Mouse (Mus musculus): Measurements from ENCODE around the gene Ms4a6d. TPM values are rescaled to one million over a fixed set of nuclear protein-coding genes. Genes with fewer than 3 reads are reported as not detected.
"Not testable (repeated sequence)": the region's sequence is repeated elsewhere in the genome, so short reads cannot be mapped to it uniquely, and the experiment has no call there.

Ms4a6d gene
- total and polyA plus RNA-seq, 2 experiments from 2014 or later: 2.3 to 3.0 TPM

DNA sequence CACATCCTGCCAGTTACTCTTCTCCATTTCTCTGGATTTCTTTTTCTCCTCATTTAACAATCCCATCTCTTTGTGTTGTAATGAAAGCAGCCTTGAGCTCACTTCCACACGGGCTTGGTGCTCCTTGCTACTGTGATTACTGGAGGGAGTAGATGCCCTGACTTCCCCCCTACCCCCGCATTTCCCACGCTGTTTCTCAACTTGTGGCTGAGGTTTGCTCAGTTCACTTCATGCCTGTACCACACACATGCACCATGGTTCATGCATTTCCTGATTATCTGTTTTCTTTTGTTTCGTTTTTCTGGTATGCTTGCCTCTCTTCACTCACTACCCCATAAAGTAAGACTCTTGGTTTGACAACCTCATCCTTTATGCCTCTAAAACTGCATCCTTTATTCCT, 15.4 kb downstream of the Ms4a6d start:
- no peaks in the 10 kb centered on the region for H3K9me3 ChIP-seq (ENCODE audit: low read length)
- ATAC-seq (no peak), DNase-seq (ENCODE audit: low spot score) (no peak)
- 71% methylated on average over 4 of the region's 4 CpGs for WGBS
- no peak for TF ChIP-seq CTCF (IDR thresholded peaks at IDR 0.05; ENCODE audit: low read depth)
- no peak overlapping the region for H3K27ac ChIP-seq
- H3K9ac ChIP-seq (replicated peaks; ENCODE audit: low read length): no peak overlapping the region
- no peaks in the 10 kb centered on the region for H3K27me3 ChIP-seq (ENCODE audit: insufficient read depth, low read length)
- H3K4me2 ChIP-seq (ENCODE audit: low read depth, low read length): no peak overlapping the region
- no peak overlapping the region for H3K4me3 ChIP-seq (ENCODE audit: low read length)
- no peaks in the 10 kb centered on the region for H3K4me1 ChIP-seq (ENCODE audit: insufficient read depth, low read length)
- no peaks in the 10 kb centered on the region for H3K36me3 ChIP-seq (ENCODE audit: insufficient read depth, low read length)

DNA sequence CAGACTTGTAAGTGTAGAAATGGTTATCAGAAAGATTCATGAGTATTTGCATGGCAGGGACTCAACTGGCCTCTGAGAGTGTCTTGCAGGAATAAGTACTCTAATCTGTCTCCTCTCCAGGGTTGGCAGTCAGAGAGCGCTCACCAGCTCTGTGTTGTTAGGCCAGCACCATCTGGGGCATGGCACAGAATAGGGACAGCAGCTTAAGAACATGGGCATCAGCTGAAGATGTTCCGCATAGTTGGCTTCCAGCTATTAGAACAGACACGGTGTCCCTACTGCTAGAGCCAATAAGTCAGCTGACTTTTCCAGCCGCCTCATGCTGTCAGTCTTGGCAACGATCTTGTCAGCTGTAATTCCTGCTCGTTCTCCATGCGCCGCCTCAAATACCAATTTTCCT, 29.7 kb downstream of the Ms4a6d start:
- ATAC-seq: peak; percentile 94
- WGBS: 61% methylated on average over 8 of the region's 8 CpGs
- H3K9me3 ChIP-seq (ENCODE audit: low read length): no peaks in the 10 kb centered on the region
- no peaks in the 10 kb centered on the region for H3K27me3 ChIP-seq (ENCODE audit: insufficient read depth, low read length)
- DNase-seq (ENCODE audit: low spot score): peak; percentile 73
- H3K9ac ChIP-seq (replicated peaks; ENCODE audit: low read length): no peak overlapping the region
- H3K27ac ChIP-seq: no peak overlapping the region
- no peaks in the 10 kb centered on the region for H3K4me1 ChIP-seq (ENCODE audit: insufficient read depth, low read length)
- H3K36me3 ChIP-seq (ENCODE audit: insufficient read depth, low read length): no peaks in the 10 kb centered on the region
- no peak overlapping the region for H3K4me2 ChIP-seq (ENCODE audit: low read depth, low read length)
- no peak overlapping the region for H3K4me3 ChIP-seq (ENCODE audit: low read length)
- no peak for TF ChIP-seq CTCF (IDR thresholded peaks at IDR 0.05; ENCODE audit: low read depth)

DNA sequence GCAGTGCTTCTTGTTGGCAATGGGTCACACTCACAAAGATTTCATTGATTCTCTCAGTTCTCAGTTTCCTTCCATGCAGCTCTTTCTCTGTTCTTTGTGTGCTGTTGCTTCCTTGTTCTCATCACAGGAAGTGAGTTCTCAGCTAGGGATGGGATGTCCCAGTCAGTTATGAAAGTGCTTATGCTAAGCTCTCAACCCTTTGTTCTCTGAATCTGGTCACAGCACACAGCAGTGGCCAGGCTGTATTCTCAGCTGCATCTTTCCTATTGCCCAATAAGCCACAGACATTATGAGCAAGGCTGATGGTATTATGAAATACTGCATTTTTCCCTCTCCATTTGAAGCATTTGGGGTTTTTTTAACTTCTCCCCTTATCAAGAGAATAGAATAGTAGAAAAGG, 45.1 kb downstream of the Ms4a6d start:
- not testable (repeated sequence) for H3K4me2 ChIP-seq (ENCODE audit: low read depth, low read length); ATAC-seq; H3K9ac ChIP-seq (replicated peaks; ENCODE audit: low read length); H3K4me3 ChIP-seq (ENCODE audit: low read length); H3K9me3 ChIP-seq (ENCODE audit: low read length); H3K4me1 ChIP-seq (ENCODE audit: insufficient read depth, low read length); H3K27ac ChIP-seq; H3K27me3 ChIP-seq (ENCODE audit: insufficient read depth, low read length); H3K36me3 ChIP-seq (ENCODE audit: insufficient read depth, low read length); DNase-seq (ENCODE audit: low spot score)

DNA sequence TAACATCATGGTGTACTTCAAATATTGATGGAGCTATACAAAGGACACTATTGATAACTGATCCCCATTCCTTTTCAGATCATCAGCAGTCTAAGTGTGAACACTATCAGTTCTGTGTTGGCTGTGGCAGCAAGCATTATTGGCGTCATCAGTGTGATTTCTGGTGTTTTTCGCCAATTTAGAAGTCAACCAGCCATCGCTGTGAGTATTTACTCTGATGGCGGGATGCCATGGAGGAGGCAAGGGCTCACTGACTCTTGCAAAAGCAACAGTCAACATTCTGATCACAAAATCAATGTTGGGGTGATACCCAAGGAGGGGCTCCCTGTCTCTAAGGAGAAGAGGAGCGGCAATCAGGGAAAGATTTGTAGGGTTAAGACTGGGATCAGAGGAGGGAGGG, 49.9 kb downstream of the Ms4a6d start:
- 90% methylated on average over 5 of the region's 5 CpGs for WGBS
- Histone ChIP-seq H3K4me2 (ENCODE audit: low read depth, low read length) (no peak overlapping the region), H3K27me3 (ENCODE audit: insufficient read depth, low read length) (no peaks in the 10 kb centered on the region), H3K4me3 (ENCODE audit: low read length) (no peak overlapping the region), H3K4me1 (ENCODE audit: insufficient read depth, low read length) (no peaks in the 10 kb centered on the region), H3K9ac (replicated peaks; ENCODE audit: low read length) (no peak overlapping the region), H3K27ac (no peak overlapping the region), H3K9me3 (ENCODE audit: low read length) (no peaks in the 10 kb centered on the region), H3K36me3 (ENCODE audit: insufficient read depth, low read length) (no peaks in the 10 kb centered on the region)
- DNase-seq (ENCODE audit: low spot score): no peak
- no peak for ATAC-seq
- no peak for TF ChIP-seq CTCF (IDR thresholded peaks at IDR 0.05; ENCODE audit: low read depth)

DNA sequence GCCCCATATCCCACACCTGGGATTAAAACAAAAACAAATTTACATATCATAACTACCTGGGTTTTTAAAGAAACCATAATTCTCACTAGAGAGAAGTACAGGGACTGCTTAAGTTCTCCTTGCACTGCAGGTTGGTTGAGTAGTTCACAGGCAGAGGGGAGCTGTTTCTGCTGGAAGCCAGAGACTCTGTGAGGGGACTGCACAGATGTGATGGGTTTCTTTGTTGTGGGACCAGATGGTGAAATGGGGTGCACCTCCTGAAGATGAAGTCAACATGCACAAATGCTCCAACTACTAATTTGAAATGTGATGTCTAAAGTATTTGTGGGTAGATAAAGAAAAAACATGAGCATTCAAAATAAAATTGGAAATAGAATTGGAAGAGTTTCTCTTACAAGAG, 56.7 kb downstream of the Ms4a6d start:
- H3K9ac ChIP-seq (replicated peaks; ENCODE audit: low read length): no peak overlapping the region
- no peak overlapping the region for H3K27ac ChIP-seq
- no peak for TF ChIP-seq CTCF (IDR thresholded peaks at IDR 0.05; ENCODE audit: low read depth)
- no peaks in the 10 kb centered on the region for H3K36me3 ChIP-seq (ENCODE audit: insufficient read depth, low read length)
- no peak overlapping the region for H3K4me2 ChIP-seq (ENCODE audit: low read depth, low read length)
- no peak for DNase-seq (ENCODE audit: low spot score)
- H3K27me3 ChIP-seq (ENCODE audit: insufficient read depth, low read length): no peaks in the 10 kb centered on the region
- H3K4me1 ChIP-seq (ENCODE audit: insufficient read depth, low read length): no peaks in the 10 kb centered on the region
- no peaks in the 10 kb centered on the region for H3K9me3 ChIP-seq (ENCODE audit: low read length)
- H3K4me3 ChIP-seq (ENCODE audit: low read length): no peak overlapping the region
- no peak for ATAC-seq

DNA sequence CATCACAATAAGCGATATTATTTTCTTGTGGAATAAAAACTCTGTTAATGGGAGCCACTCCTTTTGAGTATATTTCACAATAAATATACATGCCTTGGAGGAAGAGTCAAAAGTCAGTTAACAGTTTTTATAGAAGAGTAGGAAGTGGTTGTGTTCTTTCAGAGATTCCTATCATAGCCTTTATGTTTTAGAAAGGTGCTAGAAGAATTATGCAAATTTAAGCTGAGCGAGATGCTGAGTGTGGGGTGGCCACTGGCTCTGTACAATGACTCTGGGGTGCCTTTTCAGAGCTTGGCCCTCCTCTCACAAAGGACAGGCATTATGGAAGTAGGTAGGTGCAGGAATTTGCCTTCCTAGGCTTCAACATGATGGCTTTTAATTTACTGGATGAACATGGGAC, 60.3 kb downstream of the Ms4a6d start:
- H3K9ac ChIP-seq (replicated peaks; ENCODE audit: low read length); H3K4me2 ChIP-seq (ENCODE audit: low read depth, low read length); H3K36me3 ChIP-seq (ENCODE audit: insufficient read depth, low read length); H3K9me3 ChIP-seq (ENCODE audit: low read length); H3K27ac ChIP-seq; ATAC-seq; H3K4me1 ChIP-seq (ENCODE audit: insufficient read depth, low read length); DNase-seq (ENCODE audit: low spot score); H3K4me3 ChIP-seq (ENCODE audit: low read length); H3K27me3 ChIP-seq (ENCODE audit: insufficient read depth, low read length): not testable (repeated sequence)
- WGBS: 87% methylated on average over 2 of the region's 2 CpGs

DNA sequence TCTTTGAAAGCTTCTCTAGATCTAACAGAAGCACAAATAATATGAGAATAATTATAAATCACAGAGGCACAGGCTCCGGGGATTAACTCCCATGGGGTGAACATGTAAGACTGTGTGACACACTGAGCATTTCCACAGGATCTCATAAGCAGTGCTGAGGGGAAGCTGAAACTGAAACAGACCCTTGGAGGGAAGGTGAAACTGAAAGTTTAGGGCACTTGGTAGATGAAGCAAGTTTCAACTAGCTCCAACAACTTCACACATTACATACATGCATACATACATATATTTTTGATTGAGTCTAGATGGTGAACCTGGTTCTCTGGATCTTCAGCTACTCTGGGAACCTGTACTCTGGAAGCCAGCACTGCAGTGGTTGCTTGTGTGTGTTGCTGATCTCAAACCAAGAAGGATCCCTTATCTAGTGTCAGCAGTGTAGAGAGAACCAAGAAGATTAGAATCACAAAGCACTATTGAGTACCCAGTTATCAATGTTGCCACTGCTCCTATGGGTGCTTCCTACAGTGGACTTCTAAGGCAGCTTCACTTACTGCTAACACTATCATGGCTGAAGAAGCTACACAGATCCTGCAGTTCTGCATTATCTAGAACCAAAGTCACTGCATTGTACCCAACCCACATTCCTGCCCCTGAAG, 64.4 kb downstream of the Ms4a6d start:
- H3K9ac ChIP-seq (replicated peaks; ENCODE audit: low read length); H3K4me2 ChIP-seq (ENCODE audit: low read depth, low read length); H3K4me1 ChIP-seq (ENCODE audit: insufficient read depth, low read length); H3K27ac ChIP-seq; H3K27me3 ChIP-seq (ENCODE audit: insufficient read depth, low read length); H3K4me3 ChIP-seq (ENCODE audit: low read length); H3K9me3 ChIP-seq (ENCODE audit: low read length); ATAC-seq; DNase-seq (ENCODE audit: low spot score); H3K36me3 ChIP-seq (ENCODE audit: insufficient read depth, low read length): not testable (repeated sequence)
- 91% methylated on average over 1 of the region's 1 CpGs for WGBS

Measured in hindbrain, postnatal 0 days (tissue).